Mouse (Mus musculus) heart, embryonic 11.5 days (tissue): Measurements from ENCODE around the gene Fbxw19. TPM values are rescaled to one million over a fixed set of nuclear protein-coding genes. Genes with fewer than 3 reads are reported as not detected.
"Not testable (repeated sequence)": the region's sequence is repeated elsewhere in the genome, so short reads cannot be mapped to it uniquely, and the experiment has no call there.

ENCODE experiments used
- ATAC-seq: fragments of 200-750 bp; cut with Nextera tagmentation; replicated peaks from 2 replicates; pipeline ENCODE4 v1.8.0; 2017; ENCODE audit warnings: moderate library complexity; ENCODE audit not compliant: insufficient number of reproducible peaks, low FRiP score, low TSS enrichment
- H3K27ac ChIP-seq: fragments of 300-500 bp; sonication (generic); 2 replicates; pipeline ENCODE4 v1.5.1; 2014; ENCODE audit warnings: mild to moderate bottlenecking, low read depth, low read length
- H3K27me3 ChIP-seq: fragments of 300-500 bp; sonication (generic); 2 replicates; pipeline ENCODE4 v1.6.1; 2014; ENCODE audit warnings: mild to moderate bottlenecking, low read length, mixed read lengths; ENCODE audit not compliant: control insufficient read depth, insufficient read depth
- H3K36me3 ChIP-seq: fragments of 300-500 bp; sonication (generic); 2 replicates; pipeline ENCODE4 v1.6.1; 2014; ENCODE audit warnings: mild to moderate bottlenecking, low read length, moderate library complexity, mixed read lengths; ENCODE audit not compliant: control insufficient read depth, insufficient read depth
- H3K4me1 ChIP-seq: fragments of 300-500 bp; sonication (generic); 2 replicates; pipeline ENCODE4 v1.6.1; 2014; ENCODE audit warnings: low read length; ENCODE audit not compliant: control insufficient read depth, insufficient read depth
- H3K4me2 ChIP-seq: fragments of 300-500 bp; sonication (generic); 2 replicates; pipeline ENCODE4 v1.6.1; 2014; ENCODE audit warnings: mild to moderate bottlenecking, moderate library complexity
- H3K4me3 ChIP-seq: fragments of 300-500 bp; sonication (generic); 2 replicates; pipeline ENCODE4 v1.5.1; 2014; ENCODE audit warnings: low read depth, low read length
- H3K9ac ChIP-seq: fragments of 300-500 bp; sonication (generic); 2 replicates; pipeline ENCODE4 v1.6.1; 2014; ENCODE audit warnings: mild to moderate bottlenecking, low read depth, low read length, moderate library complexity
- H3K9me3 ChIP-seq: fragments of 300-500 bp; sonication (generic); replicated peaks from 2 replicates; pipeline ENCODE4 v1.6.1; 2016; ENCODE audit warnings: low read length; ENCODE audit not compliant: control insufficient read depth
- WGBS: fragments of 180-500 bp; shearing (Covaris S2); extraction: QIAGEN DNeasy Blood & Tissue Kit; methylation state at CpG from one replicate; pipeline ENCODE4 v1.1.7; 2014; ENCODE audit not compliant: insufficient replicate concordance; 5-methylcytosine and 5-hydroxymethylcytosine counted together
- polyA plus RNA-seq: library from polyadenylated mRNA; unstranded; fragments of >200 nt; fragmentation: Nextera tagmentation; extraction: Ambion mirVana; gene quantifications from 2 replicates; pipeline ENCODE4 v1.2.1, GENCODE M21; 2014

Fbxw19 gene
- polyA plus RNA-seq: not detected in 2 replicates

- H3K9ac ChIP-seq, ATAC-seq, H3K36me3 ChIP-seq, H3K9me3 ChIP-seq, H3K27me3 ChIP-seq, H3K27ac ChIP-seq, H3K4me2 ChIP-seq, H3K4me3 ChIP-seq, H3K4me1 ChIP-seq: not testable (repeated sequence)
- WGBS: 84% methylated on average over 1 of the region's 1 CpGs
Measured at GRCm38 (mm10) chr9:109495775-109496174, at the start of gene Fbxw19. TSS of gene Fbxw19 (minus strand) at chr9:109495875.

GRCm38 (mm10) chr9:109523385-109524064, 27.9 kb upstream of the Fbxw19 start:
- Histone ChIP-seq H3K36me3 (no peaks in the 10 kb centered on the region), H3K4me1 (no peaks in the 10 kb centered on the region), H3K4me2 (no peak overlapping the region), H3K9me3 (no peaks in the 10 kb centered on the region), H3K4me3 (no peak overlapping the region), H3K27ac (no peak overlapping the region), H3K9ac (no peak overlapping the region), H3K27me3 (no peaks in the 10 kb centered on the region)
- 80% methylated on average over 5 of the region's 5 CpGs for WGBS
- no peak for ATAC-seq

GRCm38 (mm10) chr9:109449040-109449439, 46.6 kb downstream of the Fbxw19 start, which contains the start of gene Fbxw16:
TSS of gene Fbxw16 (minus strand) at chr9:109449140.
- H3K9me3 ChIP-seq: no peaks in the 10 kb centered on the region
- no peaks in the 10 kb centered on the region for H3K4me1 ChIP-seq
- no peaks in the 10 kb centered on the region for H3K27me3 ChIP-seq
- ATAC-seq: no peak
- H3K27ac ChIP-seq: no peak within 1 kb of the TSS
- no peak within 1 kb of the TSS for H3K4me2 ChIP-seq
- H3K36me3 ChIP-seq: no peaks in the 10 kb centered on the region
- H3K4me3 ChIP-seq: no peak within 1 kb of the TSS
- no peak within 1 kb of the TSS for H3K9ac ChIP-seq

- H3K36me3 ChIP-seq: no peaks in the 10 kb centered on the region
- no peaks in the 10 kb centered on the region for H3K27me3 ChIP-seq
- no peak overlapping the region for H3K4me3 ChIP-seq
- H3K9me3 ChIP-seq: no peaks in the 10 kb centered on the region
- no peak overlapping the region for H3K4me2 ChIP-seq
- no peak overlapping the region for H3K27ac ChIP-seq
- no peak for ATAC-seq
- H3K4me1 ChIP-seq: no peaks in the 10 kb centered on the region
- H3K9ac ChIP-seq: no peak overlapping the region
- WGBS: 61% methylated on average over 1 of the region's 1 CpGs
Measured at GRCm38 (mm10) chr9:109432956-109433355, 62.7 kb downstream of the Fbxw19 start.

Other genes starting within 250 kb of the Fbxw19 start
- gene Fbxw14, start 208.2 kb downstream of the Fbxw19 start, polyA plus RNA-seq: not detected in 2 replicates
- gene Fbxw28, start 156.2 kb downstream of the Fbxw19 start, polyA plus RNA-seq: not detected in 2 replicates
- not detected in 2 replicates for gene Fbxw22, start 91.6 kb downstream of the Fbxw19 start, polyA plus RNA-seq
- not detected in 2 replicates for gene Fbxw16, start 46.7 kb downstream of the Fbxw19 start, polyA plus RNA-seq
- not detected in 2 replicates for gene Fbxw15, start 72.4 kb upstream of the Fbxw19 start, polyA plus RNA-seq
- gene Fbxw24, start 130.2 kb upstream of the Fbxw19 start, polyA plus RNA-seq: not detected in 2 replicates
- gene Fbxw25, start 168.8 kb upstream of the Fbxw19 start, polyA plus RNA-seq: not detected in 2 replicates
- gene Fbxw18, start 206.8 kb upstream of the Fbxw19 start, polyA plus RNA-seq: not detected in 2 replicates